Mouse (Mus musculus): ENCODE measurements around the gene Ifna6. TPM values are rescaled to one million over a fixed set of nuclear protein-coding genes. Genes with fewer than 3 reads are reported as not detected.
A peak's percentile ranks its signal among the peaks of the same experiment; 100 is the strongest.
"Not testable (repeated sequence)": the region's sequence is repeated elsewhere in the genome, so short reads cannot be mapped to it uniquely, and the experiment has no call there.

Ifna6 gene
- polyA plus RNA-seq, 1 experiment from 2014 or later, result not detected

DNA sequence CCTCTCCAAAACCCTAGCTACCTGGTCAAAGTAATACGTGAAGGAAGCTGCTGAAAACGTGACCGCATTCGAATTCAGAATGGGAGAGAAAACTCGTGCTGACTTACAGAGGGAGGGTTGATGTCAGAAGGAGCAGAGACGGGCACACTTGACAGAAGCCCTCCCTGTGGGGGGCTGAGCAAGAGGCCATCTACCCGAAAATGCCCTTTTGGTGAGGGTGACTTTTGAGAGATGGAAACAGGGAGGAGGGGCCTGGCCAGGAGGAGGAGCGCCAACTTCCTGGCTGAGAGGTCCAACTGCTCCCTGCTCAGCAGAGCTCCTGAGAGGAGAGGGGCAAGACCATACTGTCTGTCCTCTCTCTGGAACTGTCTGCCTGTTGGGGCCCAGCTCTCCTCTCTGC is 22.0 kb upstream of the Ifna6 start, which contains the start of gene Gm13288:
Gene Gm13288 (plus strand): TSS at position 301 of the 400 bp plus-strand sequence.
- H3K9me3 ChIP-seq; H3K27ac ChIP-seq (replicated peaks); H3K27me3 ChIP-seq; H3K9ac ChIP-seq (replicated peaks); H3K4me1 ChIP-seq; ATAC-seq (replicated peaks); H3K36me3 ChIP-seq: not testable (repeated sequence)
- H3K4me3 ChIP-seq, result peak within 1 kb of the TSS; percentile 30
- WGBS, result no CpG with 5 or more reads among the region's 8 CpGs
- peak within 1 kb of the TSS; percentile 42 for H3K4me2 ChIP-seq (replicated peaks)

DNA sequence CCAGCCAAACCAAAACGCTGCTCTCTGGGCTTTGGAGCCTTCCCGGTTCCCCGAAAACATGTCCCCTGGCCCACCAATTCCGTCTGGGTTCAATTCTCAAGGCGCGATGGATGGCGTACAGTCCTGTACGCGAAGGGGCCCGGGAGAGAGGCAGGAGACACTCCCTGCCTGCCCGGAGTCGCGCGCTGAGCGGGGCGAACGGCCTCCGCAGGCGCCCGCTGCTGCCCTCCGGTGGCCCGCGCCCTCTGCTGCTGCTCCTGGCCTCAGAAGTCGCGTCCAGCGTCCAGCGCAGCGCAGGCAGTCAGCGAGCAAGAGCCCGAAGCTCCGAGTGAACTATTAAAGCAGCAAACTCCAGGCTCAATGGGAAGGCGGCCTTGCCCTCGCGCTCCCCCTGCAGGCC is 21.5 kb upstream of the Ifna6 start:
- 0% methylated on average over 1 of the region's 34 CpGs for WGBS
- not testable (repeated sequence) for H3K9me3 ChIP-seq; ATAC-seq (replicated peaks); H3K27me3 ChIP-seq; H3K9ac ChIP-seq (replicated peaks); H3K4me1 ChIP-seq; H3K36me3 ChIP-seq; H3K27ac ChIP-seq (replicated peaks)
- Histone ChIP-seq H3K4me3 (peak overlapping the region; percentile 30), H3K4me2 (replicated peaks) (peak overlapping the region; percentile 42)

DNA sequence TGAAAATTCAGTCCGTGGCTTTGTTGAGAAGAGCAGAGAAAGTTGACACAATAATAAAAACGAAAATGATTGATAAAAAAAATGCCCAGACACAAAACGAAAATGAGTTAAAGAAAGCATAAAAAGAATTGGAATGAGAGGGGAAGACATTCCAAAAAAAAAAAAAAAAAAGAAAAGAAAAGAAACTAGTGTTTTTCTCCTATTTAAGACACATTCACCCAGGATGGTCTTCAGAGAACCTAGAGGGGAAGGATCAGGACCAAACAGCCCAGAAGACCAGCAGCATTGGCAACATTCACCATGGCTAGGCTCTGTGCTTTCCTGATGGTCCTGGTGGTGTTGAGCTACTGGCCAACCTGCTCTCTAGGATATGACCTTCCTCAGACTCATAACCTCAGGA is 11.3 kb upstream of the Ifna6 start, which contains the start of gene Ifna7:
Gene Ifna7 (plus strand): TSS at position 301 of the 400 bp plus-strand sequence.
- no peak within 1 kb of the TSS for H3K4me2 ChIP-seq (replicated peaks)
- H3K4me1 ChIP-seq, result no peaks in the 10 kb centered on the region
- no peak within 1 kb of the TSS for H3K27ac ChIP-seq (replicated peaks)
- H3K36me3 ChIP-seq, result no peaks in the 10 kb centered on the region
- ATAC-seq (replicated peaks), result no peak
- no peaks in the 10 kb centered on the region for H3K9me3 ChIP-seq
- no peaks in the 10 kb centered on the region for H3K27me3 ChIP-seq
- WGBS, result 75% methylated on average over 3 of the region's 3 CpGs
- H3K9ac ChIP-seq (replicated peaks), result no peak within 1 kb of the TSS
- no peak within 1 kb of the TSS for H3K4me3 ChIP-seq

DNA sequence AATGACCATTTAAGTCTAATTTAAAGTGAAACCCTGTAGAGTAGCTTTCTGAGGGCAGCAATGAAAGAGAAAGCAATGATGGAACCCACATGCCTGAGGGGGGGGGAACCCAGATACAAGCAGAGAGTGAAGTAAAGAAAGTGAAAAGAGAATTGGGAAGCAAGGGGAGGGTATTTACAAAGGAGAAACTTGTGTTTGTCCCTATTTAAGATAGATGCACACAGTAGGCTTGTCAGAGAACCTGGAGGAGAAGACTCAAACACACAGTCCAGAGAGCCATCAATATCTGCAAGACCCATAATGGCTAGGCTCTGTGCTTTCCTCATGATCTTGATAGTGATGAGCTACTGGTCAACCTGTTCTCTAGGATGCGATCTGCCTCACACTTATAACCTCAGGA is 7.6 kb upstream of the Ifna6 start, which contains the start of gene Ifna11:
Gene Ifna11 (plus strand): TSS at position 301 of the 400 bp plus-strand sequence.
- Histone ChIP-seq H3K27me3 (no peaks in the 10 kb centered on the region), H3K4me2 (replicated peaks) (no peak within 1 kb of the TSS), H3K27ac (replicated peaks) (no peak within 1 kb of the TSS), H3K9me3 (no peaks in the 10 kb centered on the region), H3K9ac (replicated peaks) (no peak within 1 kb of the TSS), H3K36me3 (no peaks in the 10 kb centered on the region), H3K4me3 (no peak within 1 kb of the TSS), H3K4me1 (no peaks in the 10 kb centered on the region)
- 92% methylated on average over 1 of the region's 1 CpGs for WGBS
- ATAC-seq (replicated peaks), result no peak

DNA sequence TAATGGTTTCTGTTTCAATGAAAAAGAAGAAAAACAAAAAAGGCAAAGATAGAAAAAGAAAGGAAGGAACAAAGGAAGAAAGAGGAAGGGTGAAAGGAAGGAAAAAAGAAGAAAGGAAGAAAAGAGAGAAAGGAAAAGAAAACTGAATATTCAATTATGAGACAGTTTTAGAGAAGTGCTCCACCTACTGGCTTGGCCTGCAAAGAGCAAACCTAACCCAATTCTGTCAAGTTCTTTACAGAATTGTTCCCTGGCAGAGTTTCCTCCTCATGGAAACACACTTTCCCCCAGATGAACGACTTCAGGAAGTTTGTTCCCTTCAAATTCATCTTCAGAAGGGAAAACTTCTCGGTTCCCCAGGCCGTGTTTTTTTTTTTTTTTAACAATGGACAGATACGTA is 4.2 kb upstream of the Ifna6 start:
- ATAC-seq (replicated peaks), result no peak
- Histone ChIP-seq H3K4me2 (replicated peaks) (no peak overlapping the region), H3K4me3 (no peak overlapping the region), H3K9me3 (no peaks in the 10 kb centered on the region), H3K4me1 (no peaks in the 10 kb centered on the region), H3K9ac (replicated peaks) (no peak overlapping the region), H3K27me3 (no peaks in the 10 kb centered on the region), H3K27ac (replicated peaks) (no peak overlapping the region), H3K36me3 (no peaks in the 10 kb centered on the region)
- 26% methylated on average over 4 of the region's 4 CpGs for WGBS

DNA sequence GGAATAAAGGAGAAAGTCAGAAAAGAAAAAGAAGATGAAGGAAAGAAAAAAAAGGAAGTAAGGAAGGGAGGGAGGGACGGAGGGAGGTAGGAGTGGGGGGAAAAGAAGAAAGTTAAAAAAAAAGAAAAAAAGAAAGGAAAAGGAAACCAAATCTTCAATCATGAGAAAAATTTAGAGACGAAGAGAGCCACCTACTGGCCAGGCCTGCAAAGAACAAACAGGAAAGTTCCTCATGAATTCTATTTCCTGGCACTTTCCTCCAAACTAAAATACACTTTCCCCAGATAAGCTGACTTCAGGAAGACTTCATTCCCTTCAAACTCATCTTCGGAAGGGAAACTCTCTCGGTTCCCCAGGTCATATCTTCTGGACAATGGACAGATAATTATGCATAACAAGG is 3.3 kb downstream of the Ifna6 start:
- H3K4me1 ChIP-seq, result no peaks in the 10 kb centered on the region
- ATAC-seq (replicated peaks), result no peak
- no peak overlapping the region for H3K4me2 ChIP-seq (replicated peaks)
- H3K27me3 ChIP-seq, result no peaks in the 10 kb centered on the region
- no peak overlapping the region for H3K9ac ChIP-seq (replicated peaks)
- H3K9me3 ChIP-seq, result no peaks in the 10 kb centered on the region
- WGBS, result 22% methylated on average over 4 of the region's 4 CpGs
- H3K27ac ChIP-seq (replicated peaks), result no peak overlapping the region
- no peaks in the 10 kb centered on the region for H3K36me3 ChIP-seq
- H3K4me3 ChIP-seq, result no peak overlapping the region

DNA sequence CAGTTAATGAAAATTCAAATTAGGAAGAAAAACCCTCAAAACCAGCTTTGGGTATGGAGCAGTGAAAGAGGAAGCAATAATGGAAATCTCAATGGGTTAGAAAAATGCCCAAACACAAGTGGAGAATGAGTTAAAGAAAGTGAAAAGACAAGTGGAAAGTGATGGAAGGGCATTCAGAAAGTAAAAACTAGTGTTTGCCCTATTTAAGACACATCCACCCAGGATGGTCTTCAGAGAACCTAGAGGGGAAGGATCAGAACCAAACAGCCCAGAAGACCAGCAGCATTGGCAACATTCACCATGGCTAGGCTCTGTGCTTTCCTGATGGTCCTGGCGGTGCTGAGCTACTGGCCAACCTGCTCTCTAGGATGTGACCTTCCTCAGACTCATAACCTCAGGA is 8.0 kb downstream of the Ifna6 start, which contains the start of gene Ifna5:
Gene Ifna5 (plus strand): TSS at position 301 of the 400 bp plus-strand sequence.
- not testable (repeated sequence) for ATAC-seq (replicated peaks); H3K36me3 ChIP-seq; H3K9me3 ChIP-seq; H3K4me2 ChIP-seq (replicated peaks); H3K9ac ChIP-seq (replicated peaks); H3K4me1 ChIP-seq; H3K27me3 ChIP-seq; H3K4me3 ChIP-seq; H3K27ac ChIP-seq (replicated peaks)
- 92% methylated on average over 1 of the region's 1 CpGs for WGBS

DNA sequence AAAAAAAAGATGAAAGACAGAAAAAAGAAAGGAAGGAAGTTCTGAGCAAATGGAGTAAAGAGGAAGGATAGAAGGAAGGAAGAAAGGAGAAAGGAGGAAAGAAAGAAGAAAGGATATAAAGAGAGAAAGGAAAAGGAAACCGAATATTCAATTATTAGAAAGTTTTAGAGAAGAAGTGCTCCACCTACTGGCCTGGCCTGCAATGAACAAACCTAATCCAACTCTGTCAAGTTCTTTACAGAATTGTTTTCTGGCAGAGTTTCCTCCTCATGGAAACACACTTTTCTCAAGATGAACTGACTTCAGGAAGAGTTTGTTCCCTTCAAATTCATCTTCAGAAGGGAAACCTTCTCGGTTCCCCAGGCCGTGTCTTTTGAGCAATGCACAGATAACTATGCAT is 11.6 kb downstream of the Ifna6 start:
- 45% methylated on average over 3 of the region's 3 CpGs for WGBS
- H3K36me3 ChIP-seq, result no peaks in the 10 kb centered on the region

DNA sequence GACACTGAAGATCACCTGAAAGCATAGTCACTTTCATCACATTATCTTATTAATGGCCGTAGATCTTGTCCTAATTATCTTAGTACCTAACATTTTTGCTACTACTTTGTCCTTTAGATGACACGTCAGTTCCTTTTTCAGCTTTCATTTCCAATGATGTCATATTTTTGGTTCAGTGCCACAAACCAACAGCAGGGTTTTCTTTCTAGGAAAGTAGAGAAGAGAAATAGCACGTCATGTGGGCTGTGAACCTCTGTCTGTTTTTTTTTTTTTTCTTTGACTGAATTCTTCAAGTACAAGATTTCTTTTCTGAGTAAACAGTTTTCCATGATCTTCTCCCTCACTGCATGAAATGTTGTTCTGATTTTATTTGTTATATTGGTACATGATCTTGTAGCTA is 12.8 kb downstream of the Ifna6 start:
- Histone ChIP-seq H3K27ac (replicated peaks) (no peak overlapping the region), H3K27me3 (no peaks in the 10 kb centered on the region), H3K4me2 (replicated peaks) (no peak overlapping the region), H3K4me3 (no peak overlapping the region), H3K36me3 (no peaks in the 10 kb centered on the region), H3K9me3 (no peaks in the 10 kb centered on the region), H3K9ac (replicated peaks) (no peak overlapping the region), H3K4me1 (no peaks in the 10 kb centered on the region)
- no peak for ATAC-seq (replicated peaks)
- 67% methylated on average over 3 of the region's 3 CpGs for WGBS

More for the DNA sequence above, 11.6 kb downstream of the Ifna6 start:
- H3K27me3 ChIP-seq, result no peaks in the 10 kb centered on the region
- H3K9me3 ChIP-seq, result no peaks in the 10 kb centered on the region
- H3K4me3 ChIP-seq, result no peak overlapping the region
- no peak overlapping the region for H3K27ac ChIP-seq (replicated peaks)
- H3K9ac ChIP-seq (replicated peaks), result no peak overlapping the region
- no peaks in the 10 kb centered on the region for H3K4me1 ChIP-seq
- ATAC-seq (replicated peaks), result no peak
- H3K4me2 ChIP-seq (replicated peaks), result no peak overlapping the region

DNA sequence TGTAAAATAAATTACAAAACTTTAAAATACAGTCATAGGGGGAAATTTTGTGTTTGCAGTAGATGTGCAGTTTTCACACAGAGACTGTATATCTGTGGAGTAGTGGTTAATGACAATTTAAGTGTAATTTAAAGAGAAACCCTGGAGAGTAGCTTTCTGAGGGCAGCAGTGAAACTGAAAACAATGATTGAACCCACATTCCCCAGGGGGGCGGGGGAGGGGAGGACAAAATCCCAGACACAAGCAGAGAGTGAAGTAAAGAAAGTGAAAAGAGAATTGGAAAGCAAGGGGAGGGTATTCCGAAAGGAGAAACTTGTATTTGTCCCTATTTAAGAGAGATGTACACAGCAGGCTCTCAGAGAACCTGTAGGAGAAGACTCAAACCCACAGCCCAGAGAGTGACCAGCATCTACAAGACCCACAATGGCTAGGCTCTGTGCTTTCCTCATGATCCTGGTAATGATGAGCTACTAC is 14.3 kb downstream of the Ifna6 start, which contains the start of gene Ifna4:
Gene Ifna4 (plus strand): TSS at position 424 of the 474 bp plus-strand sequence.
- Histone ChIP-seq H3K4me3 (no peak within 1 kb of the TSS), H3K4me1 (no peaks in the 10 kb centered on the region), H3K9me3 (no peaks in the 10 kb centered on the region), H3K36me3 (no peaks in the 10 kb centered on the region), H3K4me2 (replicated peaks) (no peak within 1 kb of the TSS), H3K27me3 (no peaks in the 10 kb centered on the region), H3K27ac (replicated peaks) (no peak within 1 kb of the TSS), H3K9ac (replicated peaks) (no peak within 1 kb of the TSS)
- WGBS, result 33% methylated on average over 2 of the region's 2 CpGs
- no peak for ATAC-seq (replicated peaks)

DNA sequence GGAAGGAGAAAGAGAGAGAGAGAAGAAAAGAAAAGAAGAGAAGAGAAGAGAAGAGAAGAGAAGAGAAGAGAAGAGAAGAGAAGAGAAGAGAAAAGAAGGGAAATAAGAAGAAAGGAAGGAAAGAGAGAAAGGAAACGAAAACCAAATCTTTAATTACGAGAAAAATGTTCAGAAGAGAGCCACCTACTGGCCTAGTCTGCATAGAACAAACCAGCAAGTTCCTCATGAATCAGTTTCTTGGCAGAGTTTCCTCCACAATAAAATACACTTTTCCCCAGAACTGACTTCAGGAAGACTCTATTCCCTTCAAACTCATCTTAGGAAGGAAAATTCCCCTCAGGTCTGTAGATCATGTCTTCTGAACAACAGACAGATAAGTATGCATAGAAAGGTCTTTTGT is 18.1 kb downstream of the Ifna6 start:
- H3K27me3 ChIP-seq, result no peaks in the 10 kb centered on the region
- WGBS, result 49% methylated on average over 2 of the region's 2 CpGs

DNA sequence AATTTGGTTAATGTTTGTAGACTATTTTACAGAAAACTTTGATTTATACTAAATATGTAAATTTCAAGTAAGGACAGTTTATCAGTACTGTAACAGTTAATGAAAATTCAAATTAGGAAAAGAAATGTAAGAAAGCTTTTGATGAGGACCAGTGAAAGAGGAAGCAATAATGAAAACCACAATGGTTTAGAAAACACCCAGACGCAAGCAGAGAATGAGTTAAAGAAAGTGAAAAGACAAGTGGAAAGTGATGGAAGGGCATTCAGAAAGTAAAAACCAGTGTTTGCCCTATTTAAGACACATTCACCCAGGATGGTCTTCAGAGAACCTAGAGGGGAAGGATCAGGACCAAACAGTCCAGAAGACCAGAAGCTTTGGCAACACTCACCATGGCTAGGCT is 22.5 kb downstream of the Ifna6 start, which contains the start of gene Ifna1:
Gene Ifna1 (plus strand): TSS at position 390 of the 400 bp plus-strand sequence.
- Histone ChIP-seq H3K9ac (replicated peaks) (no peak within 1 kb of the TSS), H3K4me3 (no peak within 1 kb of the TSS), H3K9me3 (no peaks in the 10 kb centered on the region), H3K27ac (replicated peaks) (no peak within 1 kb of the TSS), H3K4me2 (replicated peaks) (no peak within 1 kb of the TSS), H3K36me3 (no peaks in the 10 kb centered on the region), H3K27me3 (no peaks in the 10 kb centered on the region), H3K4me1 (no peaks in the 10 kb centered on the region)
- WGBS, result 27% methylated on average over 1 of the region's 1 CpGs
- no peak for ATAC-seq (replicated peaks)

More for the DNA sequence above, 18.1 kb downstream of the Ifna6 start:
- no peaks in the 10 kb centered on the region for H3K36me3 ChIP-seq
- H3K27ac ChIP-seq (replicated peaks), result no peak overlapping the region
- H3K9me3 ChIP-seq, result no peaks in the 10 kb centered on the region
- H3K4me2 ChIP-seq (replicated peaks), result no peak overlapping the region
- H3K9ac ChIP-seq (replicated peaks), result no peak overlapping the region
- H3K4me3 ChIP-seq, result no peak overlapping the region
- ATAC-seq (replicated peaks), result no peak
- no peaks in the 10 kb centered on the region for H3K4me1 ChIP-seq
